Mouse (Mus musculus) hindbrain, embryonic 11.5 days (tissue): ENCODE measurements around the gene Nckap5. TPM values are rescaled to one million over a fixed set of nuclear protein-coding genes. Genes with fewer than 3 reads are reported as not detected.

Experiments used
- ATAC-seq: fragments of 200-750 bp; cut with Nextera tagmentation; 2 replicates; pipeline ENCODE4 v1.8.0; 2017; ENCODE audit warnings: mild to moderate bottlenecking, moderate TSS enrichment, moderate library complexity; ENCODE audit not compliant: low FRiP score
- DNase-seq: peaks from one replicate; pipeline ENCODE4 v3.0.0-alpha.2; 2015; ENCODE audit warnings: low spot score
- H3K27ac ChIP-seq: fragments of 300-500 bp; sonication (generic); 2 replicates; pipeline ENCODE4 v1.5.1; 2014; ENCODE audit warnings: mild to moderate bottlenecking, low read depth, low read length
- H3K27me3 ChIP-seq: fragments of 300-500 bp; sonication (generic); 2 replicates; pipeline ENCODE4 v1.6.1; 2014; ENCODE audit warnings: mild to moderate bottlenecking, low read length, moderate library complexity, mixed read lengths; ENCODE audit not compliant: control insufficient read depth, insufficient read depth
- H3K36me3 ChIP-seq: fragments of 300-500 bp; sonication (generic); 2 replicates; pipeline ENCODE4 v1.6.1; 2014; ENCODE audit warnings: mild to moderate bottlenecking, low read length, moderate library complexity, mixed read lengths; ENCODE audit not compliant: control insufficient read depth, insufficient read depth
- H3K4me1 ChIP-seq: fragments of 300-500 bp; sonication (generic); replicated peaks from 2 replicates; pipeline ENCODE4 v1.6.1; 2014; ENCODE audit warnings: low read length, mixed read lengths; ENCODE audit not compliant: control insufficient read depth, insufficient read depth
- H3K4me2 ChIP-seq: fragments of 300-500 bp; sonication (generic); replicated peaks from 2 replicates; pipeline ENCODE4 v1.6.1; 2014; ENCODE audit warnings: mild to moderate bottlenecking, low read depth, low read length
- H3K4me3 ChIP-seq: fragments of 300-500 bp; sonication (generic); 2 replicates; pipeline ENCODE4 v1.5.1; 2014; ENCODE audit warnings: low read depth, low read length
- H3K9ac ChIP-seq: fragments of 300-500 bp; sonication (generic); 2 replicates; pipeline ENCODE4 v1.6.1; 2014; ENCODE audit warnings: low read depth, low read length
- H3K9me3 ChIP-seq: fragments of 300-500 bp; sonication (generic); 2 replicates; pipeline ENCODE4 v1.6.1; 2016; ENCODE audit warnings: low read length; ENCODE audit not compliant: control insufficient read depth
- WGBS: fragments of 180-500 bp; shearing (Covaris S2); extraction: QIAGEN DNeasy Blood & Tissue Kit; methylation state at CpG from one replicate; pipeline ENCODE4 v1.1.7; 2014; 5-methylcytosine and 5-hydroxymethylcytosine counted together
- polyA plus RNA-seq: library from polyadenylated mRNA; unstranded; fragments of >200 nt; fragmentation: Nextera tagmentation; extraction: Ambion mirVana; gene quantifications from 2 replicates; pipeline ENCODE4 v1.2.1, GENCODE M21; 2014

Gene Nckap5
- polyA plus RNA-seq, 1 experiment from 2014 or later = 23.5 TPM

DNA sequence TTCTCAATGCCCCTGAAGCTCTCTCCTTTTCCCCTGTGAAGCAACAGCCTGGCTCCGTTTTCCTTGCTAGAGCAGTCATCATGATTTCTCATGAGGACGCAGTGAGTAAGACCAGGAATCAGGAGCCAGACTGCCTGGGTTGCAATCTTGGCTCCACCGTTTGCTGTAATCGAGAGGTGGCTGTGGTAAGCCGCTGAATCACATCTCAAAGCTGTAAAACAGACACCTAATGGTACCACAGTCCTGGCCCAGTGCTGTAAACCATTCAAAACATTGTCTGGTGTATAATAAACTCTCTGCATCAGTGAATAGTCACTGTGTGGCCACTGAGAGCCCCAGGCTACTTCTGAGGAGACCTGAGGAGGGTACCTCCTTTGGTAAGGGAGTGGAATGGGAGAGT, 74.9 kb downstream of the Nckap5 start:
- H3K27me3 ChIP-seq = no peaks in the 10 kb centered on the region
- H3K4me3 ChIP-seq = no peak overlapping the region
- H3K27ac ChIP-seq = no peak overlapping the region
- H3K4me1 ChIP-seq = peaks cover 5% of the 10 kb centered on the region; the same call in 1 of the 2 replicates
- H3K9ac ChIP-seq = no peak overlapping the region
- no peaks in the 10 kb centered on the region for H3K9me3 ChIP-seq
- no peaks in the 10 kb centered on the region for H3K36me3 ChIP-seq
- H3K4me2 ChIP-seq = no peak overlapping the region
- DNase-seq (no peak), ATAC-seq (no peak)
- 84% methylated on average over 5 of the region's 5 CpGs for WGBS

DNA sequence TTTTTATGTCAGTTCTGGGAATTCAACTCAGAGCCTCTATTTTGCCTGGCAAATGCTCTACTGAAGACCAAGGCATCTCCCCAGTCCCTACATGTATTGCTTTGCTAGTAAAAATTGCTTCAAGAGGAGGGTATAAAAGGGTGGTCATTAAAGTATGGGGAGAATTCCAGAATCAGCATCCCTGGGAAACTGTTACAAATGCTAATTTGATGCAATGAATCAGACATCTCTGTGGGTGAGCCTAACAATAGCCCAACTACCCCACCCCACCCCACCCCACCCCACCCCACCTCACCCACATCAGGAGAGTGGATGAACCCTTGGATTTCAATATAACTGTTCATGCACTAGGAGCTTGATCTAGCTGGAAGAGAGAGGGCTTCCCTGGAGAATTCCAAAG, 77.0 kb downstream of the Nckap5 start:
- DNase-seq = no peak
- H3K27ac ChIP-seq = no peak overlapping the region

DNA sequence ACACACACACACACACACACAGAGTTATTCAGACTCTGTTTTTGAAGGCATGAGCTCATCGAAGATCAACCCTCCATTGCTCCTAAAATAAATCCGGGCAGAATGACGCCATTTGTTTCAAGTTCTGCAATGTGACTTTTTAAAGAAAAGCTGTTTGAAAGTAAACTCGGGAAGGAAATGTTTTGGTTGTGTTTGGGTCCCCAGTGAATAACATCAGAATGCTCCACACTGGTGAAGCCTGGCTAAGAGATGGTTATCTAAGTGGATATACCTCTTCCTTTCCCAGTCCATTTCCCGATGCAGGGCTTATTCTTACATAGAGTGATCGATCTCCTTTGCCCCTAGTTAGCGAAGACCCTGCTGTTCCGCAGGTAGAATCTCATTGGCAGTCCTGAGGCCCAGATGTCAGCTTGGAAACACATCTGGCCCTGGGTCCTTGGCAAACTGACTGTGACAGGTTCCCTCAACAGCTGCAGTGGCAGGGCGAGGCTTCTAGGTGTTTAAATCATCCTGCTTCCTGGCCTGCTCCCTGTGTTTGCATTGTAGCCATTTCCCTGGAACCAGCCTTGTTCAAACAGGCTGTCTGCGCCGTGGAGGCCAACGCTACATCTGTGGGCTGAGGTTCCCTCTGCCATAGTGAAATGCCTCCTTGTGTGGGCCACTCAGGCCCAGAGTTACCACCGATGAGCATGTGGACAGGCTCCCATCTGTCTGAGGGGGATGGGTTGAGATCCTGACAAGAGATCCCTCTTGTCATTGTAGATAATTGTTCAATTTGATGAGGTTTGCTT, 78.2 kb downstream of the Nckap5 start:
- 77% methylated on average over 13 of the region's 13 CpGs for WGBS
- Histone ChIP-seq H3K4me1 (peaks cover 5% of the 10 kb centered on the region; the same call in 1 of the 2 replicates), H3K4me2 (no peak overlapping the region), H3K27ac (no peak overlapping the region), H3K9me3 (no peaks in the 10 kb centered on the region), H3K9ac (no peak overlapping the region), H3K36me3 (no peaks in the 10 kb centered on the region), H3K27me3 (no peaks in the 10 kb centered on the region), H3K4me3 (no peak overlapping the region)
- DNase-seq = no peak
- no peak; the same call in 1 of the 2 replicates for ATAC-seq

More for the DNA sequence above, 77.0 kb downstream of the Nckap5 start:
- H3K36me3 ChIP-seq = no peaks in the 10 kb centered on the region
- H3K9ac ChIP-seq = no peak overlapping the region
- no peak overlapping the region for H3K4me3 ChIP-seq
- H3K4me1 ChIP-seq = peaks cover 5% of the 10 kb centered on the region; the same call in 1 of the 2 replicates
- no peak overlapping the region for H3K4me2 ChIP-seq
- ATAC-seq = no peak
- no peaks in the 10 kb centered on the region for H3K9me3 ChIP-seq
- H3K27me3 ChIP-seq = no peaks in the 10 kb centered on the region

DNA sequence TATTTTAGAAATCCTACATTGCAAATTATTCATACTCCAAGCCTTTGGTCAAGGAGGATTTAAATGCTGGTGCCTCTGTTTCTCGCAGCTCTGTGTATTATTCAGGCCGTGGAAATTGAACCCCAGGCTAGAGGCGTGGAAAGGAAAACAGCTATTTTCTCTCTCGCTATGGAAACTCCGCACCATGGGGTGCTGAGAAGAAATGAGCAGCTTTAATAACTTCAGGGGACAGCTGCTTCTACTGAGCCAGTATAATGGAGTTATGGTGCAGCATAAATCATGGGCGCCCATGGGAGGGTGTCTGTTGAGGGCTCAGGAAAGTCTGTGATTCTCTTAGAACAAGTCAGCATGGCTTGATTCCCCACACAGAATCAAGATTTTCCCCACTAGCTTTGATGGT, 79.5 kb downstream of the Nckap5 start:
- ATAC-seq = peak; percentile 43; the same call in 1 of the 2 replicates
- peak overlapping the region; percentile 13; the same call in 1 of the 2 replicates for H3K27ac ChIP-seq
- peaks cover 5% of the 10 kb centered on the region; the same call in 1 of the 2 replicates for H3K4me1 ChIP-seq

DNA sequence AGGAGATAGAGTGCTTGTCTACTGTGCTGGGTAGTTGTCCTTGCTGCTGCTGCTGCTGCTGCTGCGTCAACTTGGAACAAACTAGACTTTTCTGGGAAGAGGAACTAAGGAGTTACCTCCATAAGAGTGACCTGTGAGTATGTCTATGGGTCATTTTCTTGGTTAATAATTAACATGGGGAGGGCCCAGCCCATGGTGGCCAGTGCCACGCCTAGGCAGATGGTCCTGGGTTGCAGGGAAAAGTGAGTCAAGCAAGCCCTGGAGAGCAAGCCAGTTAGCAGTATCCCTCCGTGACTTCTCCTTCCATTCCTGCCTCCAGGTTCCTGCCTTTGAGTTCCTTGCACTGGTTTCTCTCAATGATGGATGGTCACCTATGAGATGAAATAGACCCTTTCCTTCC, 80.4 kb downstream of the Nckap5 start:
- peaks cover 11% of the 10 kb centered on the region for H3K4me1 ChIP-seq
- H3K27ac ChIP-seq = no peak overlapping the region
- 94% methylated on average over 3 of the region's 3 CpGs for WGBS
- no peaks in the 10 kb centered on the region for H3K36me3 ChIP-seq
- no peak overlapping the region for H3K4me3 ChIP-seq
- no peak overlapping the region for H3K9ac ChIP-seq
- ATAC-seq (no peak), DNase-seq (no peak)
- no peaks in the 10 kb centered on the region for H3K27me3 ChIP-seq
- no peaks in the 10 kb centered on the region for H3K9me3 ChIP-seq
- H3K4me2 ChIP-seq = no peak overlapping the region

More for the DNA sequence above, 79.5 kb downstream of the Nckap5 start:
- Histone ChIP-seq H3K36me3 (no peaks in the 10 kb centered on the region), H3K27me3 (no peaks in the 10 kb centered on the region), H3K9ac (no peak overlapping the region), H3K4me3 (no peak overlapping the region), H3K9me3 (no peaks in the 10 kb centered on the region), H3K4me2 (no peak overlapping the region)
- DNase-seq = no peak
- WGBS = 52% methylated on average over 6 of the region's 6 CpGs

DNA sequence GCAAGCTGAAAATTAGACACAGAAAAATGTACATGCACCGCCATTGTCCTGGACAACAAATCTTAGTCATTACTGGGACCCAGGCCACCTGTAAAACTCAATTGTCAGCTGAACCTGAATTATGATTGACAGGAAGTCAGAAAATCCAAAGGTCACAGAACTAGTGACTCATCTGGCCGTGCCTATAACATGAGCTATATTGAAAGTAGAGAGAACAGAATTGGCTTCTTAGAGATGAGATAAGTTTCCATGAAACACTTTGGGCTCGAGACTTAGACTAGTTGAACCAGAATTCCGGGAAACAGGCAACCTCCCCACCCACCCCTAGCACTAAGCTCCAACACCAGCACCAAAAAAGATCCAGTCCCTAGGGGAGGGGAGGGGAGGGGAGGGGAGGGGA, 82.7 kb downstream of the Nckap5 start:
- no peak for ATAC-seq
- no peak overlapping the region for H3K4me2 ChIP-seq
- WGBS = 83% methylated on average over 3 of the region's 4 CpGs
- H3K36me3 ChIP-seq = no peaks in the 10 kb centered on the region
- no peak for DNase-seq
- H3K9ac ChIP-seq = no peak overlapping the region
- no peak overlapping the region for H3K27ac ChIP-seq
- peaks cover 12% of the 10 kb centered on the region for H3K4me1 ChIP-seq
- no peaks in the 10 kb centered on the region for H3K27me3 ChIP-seq
- no peak overlapping the region for H3K4me3 ChIP-seq
- H3K9me3 ChIP-seq = no peaks in the 10 kb centered on the region

DNA sequence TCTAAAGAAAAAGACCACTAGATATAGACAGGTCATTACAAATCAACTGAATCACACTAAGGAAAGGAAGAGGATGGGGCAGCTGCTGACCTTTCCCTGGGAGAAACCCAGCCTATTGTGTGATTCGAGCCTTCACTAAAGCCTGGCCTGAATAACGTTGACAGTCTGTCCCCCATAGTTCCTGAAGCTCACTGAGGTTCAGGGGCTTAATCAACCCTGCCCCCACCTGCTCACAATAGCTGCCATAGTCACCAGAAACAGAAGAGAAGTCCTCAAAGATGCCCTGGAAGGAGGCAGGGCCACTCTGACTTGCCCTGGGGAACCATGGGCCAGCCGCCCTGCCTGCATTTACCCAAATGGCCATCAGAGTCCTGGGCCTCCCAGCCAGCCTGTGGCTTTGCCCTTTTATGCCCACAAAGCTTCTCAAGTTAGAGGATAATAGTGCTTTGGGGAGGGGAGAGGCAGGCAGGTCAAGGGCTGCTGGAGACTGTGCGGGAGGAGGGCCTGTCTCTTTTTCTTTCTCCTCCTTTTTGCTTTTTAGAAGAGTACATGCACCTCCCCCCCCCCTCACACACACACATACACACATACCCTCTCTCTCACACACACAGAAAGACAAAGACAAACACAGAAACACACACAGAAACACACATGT, 85.0 kb downstream of the Nckap5 start:
- Histone ChIP-seq H3K9me3 (no peaks in the 10 kb centered on the region), H3K27ac (peak overlapping the region; percentile 83), H3K27me3 (no peaks in the 10 kb centered on the region), H3K4me2 (no peak overlapping the region), H3K4me3 (no peak overlapping the region), H3K4me1 (peaks cover 7% of the 10 kb centered on the region), H3K9ac (no peak overlapping the region; the same call in 1 of the 2 replicates), H3K36me3 (no peaks in the 10 kb centered on the region)
- 14% methylated on average over 4 of the region's 4 CpGs for WGBS
- DNase-seq = peak; percentile 50
- peak; percentile 66 for ATAC-seq

DNA sequence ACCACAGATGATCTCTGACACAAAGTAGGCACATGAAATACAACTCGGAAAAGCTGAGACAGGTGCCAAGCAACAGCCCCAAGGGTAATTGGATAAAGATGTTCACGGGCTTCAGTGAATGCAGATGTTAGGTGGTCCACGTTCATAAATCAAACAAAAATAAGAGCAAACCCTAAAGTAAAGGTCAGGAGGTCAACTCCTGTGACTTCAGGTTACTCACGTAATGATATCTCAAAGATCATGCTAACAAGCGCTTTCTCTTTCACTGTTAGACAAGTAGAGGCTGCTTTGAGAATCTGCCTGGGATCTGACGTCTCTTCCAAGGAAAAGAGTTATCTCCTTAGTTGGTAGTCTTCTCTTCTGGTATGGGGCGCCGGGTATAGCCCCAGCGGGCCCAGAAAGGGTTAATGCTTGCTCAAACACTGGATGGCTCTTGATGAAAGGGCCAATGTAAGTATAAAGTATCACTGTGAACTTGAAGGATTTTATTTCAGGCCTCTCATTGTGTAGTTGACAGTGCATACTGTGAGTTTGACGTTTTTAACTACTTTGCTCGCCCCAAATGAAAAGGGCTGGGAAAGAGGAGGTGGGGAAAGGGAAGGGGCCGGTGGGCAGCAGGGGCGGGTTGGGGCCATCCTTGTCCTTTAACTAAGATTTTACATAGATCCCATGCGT, 85.8 kb downstream of the Nckap5 start:
- H3K27ac ChIP-seq = peak overlapping the region; percentile 83; the same call in 1 of the 2 replicates

More for the DNA sequence above, 85.8 kb downstream of the Nckap5 start:
- H3K4me2 ChIP-seq = no peak overlapping the region
- H3K9ac ChIP-seq = no peak overlapping the region
- H3K4me1 ChIP-seq = peaks cover 7% of the 10 kb centered on the region
- ATAC-seq (peak; percentile 49), DNase-seq (peak; percentile 31)
- no peak overlapping the region for H3K4me3 ChIP-seq
- H3K36me3 ChIP-seq = no peaks in the 10 kb centered on the region
- no peaks in the 10 kb centered on the region for H3K27me3 ChIP-seq
- H3K9me3 ChIP-seq = no peaks in the 10 kb centered on the region
- 45% methylated on average over 14 of the region's 14 CpGs for WGBS
